Mouse (Mus musculus) ES-E14 (cell line): ENCODE data around the gene Btbd3.

Source experiments
- CHD2 ChIP-seq: IDR thresholded peaks from 2 replicates; pipeline ENCODE4 v1.6.1; 2014; ENCODE audit warnings: mild to moderate bottlenecking, low read depth, low read length, inconsistent platforms
- HCFC1 ChIP-seq: IDR thresholded peaks from 2 replicates; pipeline ENCODE4 v1.6.1; 2012; ENCODE audit warnings: low read length, inconsistent platforms, borderline replicate concordance; ENCODE audit not compliant: insufficient read depth
- ZNF384 ChIP-seq: IDR thresholded peaks from 2 replicates; pipeline ENCODE4 v1.6.1; 2012; ENCODE audit warnings: low read depth, low read length, inconsistent platforms

DNA sequence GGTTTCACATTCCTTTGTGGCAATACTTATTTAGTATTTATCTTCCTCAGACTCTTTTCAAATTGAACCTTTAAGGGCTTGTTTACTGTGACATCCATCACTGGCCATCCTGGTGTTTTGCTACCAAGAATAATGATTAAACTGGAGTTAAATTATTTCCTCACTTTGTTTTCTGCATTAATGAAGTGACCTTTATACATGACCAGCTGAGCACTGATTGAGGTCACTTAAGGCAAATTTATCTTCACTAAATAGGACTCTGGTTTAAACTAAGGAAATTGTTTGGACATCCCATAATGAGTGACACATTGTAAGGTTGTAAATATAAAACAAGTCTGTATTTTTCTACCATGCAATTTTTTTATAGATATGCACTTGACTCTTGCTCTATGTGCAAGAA, 235.8 kb downstream of the Btbd3 start:
- TF ChIP-seq HCFC1 = no peak
- no peak for TF ChIP-seq CHD2
- TF ChIP-seq ZNF384 = no peak
